Mouse (Mus musculus): Measurements from ENCODE around the gene Rbm20.

DNA sequence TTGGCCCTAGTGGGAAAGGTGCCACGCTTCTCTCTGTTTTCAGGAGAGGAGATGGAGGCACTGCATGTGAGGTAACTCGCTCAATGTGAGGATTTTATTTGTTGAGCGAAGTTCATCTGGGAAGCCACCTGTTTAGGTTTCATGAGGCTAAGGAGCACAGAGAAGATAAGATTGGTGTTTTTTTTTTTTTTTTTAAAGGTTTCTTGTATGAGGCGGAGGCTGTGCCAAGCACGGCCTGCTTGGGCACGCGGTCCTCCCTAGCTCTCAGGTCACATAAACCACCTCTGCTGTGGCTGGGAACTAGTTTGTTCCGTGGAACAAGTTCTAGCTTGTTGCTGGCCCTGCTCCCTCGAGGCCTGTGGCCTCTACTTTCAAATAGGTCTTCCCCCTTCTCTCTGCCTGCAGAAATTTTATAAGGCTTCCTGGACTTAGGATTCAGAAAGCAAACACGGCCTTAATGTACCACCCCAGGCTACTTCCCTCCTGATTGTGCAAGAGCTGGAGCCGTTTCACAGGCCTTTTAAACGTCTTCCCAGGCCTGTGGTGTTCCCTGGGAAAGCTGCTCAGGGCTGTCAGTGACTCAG, 217.5 kb downstream of the Rbm20 start:
- TF ChIP-seq CHD2 (IDR thresholded peaks at IDR 0.05; ENCODE audit: low read depth, low read length), result no peak
- no peak for TF ChIP-seq MAFK (IDR thresholded peaks at IDR 0.05; ENCODE audit: insufficient read depth, low read depth, low read length)
